Mouse (Mus musculus) midbrain, embryonic 12.5 days (tissue): ENCODE measurements around the gene Pld2. TPM values are rescaled to one million over a fixed set of nuclear protein-coding genes. Genes with fewer than 3 reads are reported as not detected.
"Not testable (repeated sequence)": the region's sequence is repeated elsewhere in the genome, so short reads cannot be mapped to it uniquely, and the experiment has no call there.

ENCODE experiments used
- ATAC-seq: fragments of 200-750 bp; cut with Nextera tagmentation; 2 replicates; pipeline ENCODE4 v1.8.0; 2017; ENCODE audit warnings: low read depth, moderate TSS enrichment, moderate library complexity; ENCODE audit not compliant: low FRiP score
- H3K27ac ChIP-seq: fragments of 300-500 bp; sonication (generic); replicated peaks from 2 replicates; pipeline ENCODE4 v1.5.1; 2016; ENCODE audit warnings: mild to moderate bottlenecking
- H3K27me3 ChIP-seq: fragments of 300-500 bp; sonication (generic); 2 replicates; pipeline ENCODE4 v1.6.1; 2016; ENCODE audit warnings: mild to moderate bottlenecking
- H3K36me3 ChIP-seq: fragments of 300-500 bp; sonication (generic); 2 replicates; pipeline ENCODE4 v1.6.1; 2016
- H3K4me1 ChIP-seq: fragments of 300-500 bp; sonication (generic); 2 replicates; pipeline ENCODE4 v1.6.1; 2016
- H3K4me2 ChIP-seq: fragments of 300-500 bp; sonication (generic); replicated peaks from 2 replicates; pipeline ENCODE4 v1.6.1; 2016; ENCODE audit warnings: mild to moderate bottlenecking, moderate library complexity
- H3K4me3 ChIP-seq: fragments of 300-500 bp; sonication (generic); 2 replicates; pipeline ENCODE4 v1.5.1; 2016; ENCODE audit warnings: mild to moderate bottlenecking
- H3K9ac ChIP-seq: fragments of 300-500 bp; sonication (generic); replicated peaks from 2 replicates; pipeline ENCODE4 v1.6.1; 2016; ENCODE audit warnings: mild to moderate bottlenecking, moderate library complexity
- H3K9me3 ChIP-seq: fragments of 300-500 bp; sonication (generic); 2 replicates; pipeline ENCODE4 v1.6.1; 2016; ENCODE audit warnings: mild to moderate bottlenecking
- WGBS: fragments of 180-500 bp; shearing (Covaris S2); methylation state at CpG from one replicate; pipeline ENCODE4 v1.1.7; 2016; 5-methylcytosine and 5-hydroxymethylcytosine counted together
- polyA plus RNA-seq: library from polyadenylated mRNA; unstranded; fragments of >200 nt; fragmentation: Nextera tagmentation; extraction: Ambion mirVana; gene quantifications from 2 replicates; pipeline ENCODE4 v1.2.1, GENCODE M21; 2016

Pld2 gene
- polyA plus RNA-seq, 1 experiment from 2014 or later: 5.7 TPM

DNA sequence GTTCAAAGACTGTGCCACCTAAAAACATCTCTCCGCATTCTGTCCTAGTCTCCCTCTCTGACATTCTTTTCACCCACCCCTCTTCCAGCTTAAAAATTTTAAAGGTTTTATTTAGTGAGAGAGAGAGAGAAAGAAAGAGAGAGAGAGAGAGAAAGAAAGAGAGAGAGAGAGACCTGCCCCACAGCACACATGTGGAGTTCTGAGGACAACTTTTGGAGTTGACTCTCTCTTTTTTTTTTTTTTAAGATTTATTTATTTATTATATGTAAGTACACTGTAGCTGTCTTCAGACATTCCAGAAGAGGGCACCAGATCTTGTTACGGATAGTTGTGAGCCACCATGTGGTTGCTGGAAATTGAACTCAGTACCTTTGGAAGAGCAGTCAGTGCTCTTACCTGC lies 8.8 kb upstream of the Pld2 start:
- H3K27me3 ChIP-seq, ATAC-seq, H3K4me1 ChIP-seq, H3K4me3 ChIP-seq, H3K4me2 ChIP-seq, H3K9ac ChIP-seq, H3K27ac ChIP-seq, H3K9me3 ChIP-seq: not testable (repeated sequence)
- WGBS: 77% methylated on average over 2 of the region's 2 CpGs
- H3K36me3 ChIP-seq: peaks cover 33% of the 10 kb centered on the region

DNA sequence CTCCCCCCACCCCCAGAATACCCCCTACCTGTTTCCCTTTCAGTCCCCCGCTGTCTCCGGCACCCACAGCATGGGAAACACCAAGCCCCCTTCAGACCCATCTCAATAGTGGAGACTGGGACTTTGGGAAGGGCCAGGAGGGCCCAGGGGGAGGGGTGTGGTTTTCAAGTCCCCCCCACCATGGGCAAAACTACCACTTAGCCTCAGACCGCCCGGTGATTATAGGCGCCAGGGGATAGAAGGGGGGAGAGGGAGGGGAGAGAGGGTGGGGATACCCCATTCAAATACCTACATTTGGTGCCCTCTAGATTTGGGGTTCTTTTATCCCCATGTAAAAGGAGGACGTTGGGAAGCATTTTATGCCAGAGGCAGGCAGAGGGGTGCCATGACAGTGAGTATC lies 7.0 kb upstream of the Pld2 start, which contains the start of gene Gm40193:
TSS of gene Gm40193 (minus strand) at position 101 of the 400 bp plus-strand sequence.
- no peak within 1 kb of the TSS for H3K4me2 ChIP-seq
- H3K4me3 ChIP-seq: no peak within 1 kb of the TSS
- no peak for ATAC-seq
- WGBS: 81% methylated on average over 6 of the region's 6 CpGs
- no peaks in the 10 kb centered on the region for H3K4me1 ChIP-seq
- no peak within 1 kb of the TSS for H3K27ac ChIP-seq
- peaks cover 6% of the 10 kb centered on the region; the same call in 1 of the 2 replicates for H3K27me3 ChIP-seq
- no peaks in the 10 kb centered on the region for H3K9me3 ChIP-seq
- H3K36me3 ChIP-seq: peaks cover 15% of the 10 kb centered on the region
- H3K9ac ChIP-seq: no peak within 1 kb of the TSS

DNA sequence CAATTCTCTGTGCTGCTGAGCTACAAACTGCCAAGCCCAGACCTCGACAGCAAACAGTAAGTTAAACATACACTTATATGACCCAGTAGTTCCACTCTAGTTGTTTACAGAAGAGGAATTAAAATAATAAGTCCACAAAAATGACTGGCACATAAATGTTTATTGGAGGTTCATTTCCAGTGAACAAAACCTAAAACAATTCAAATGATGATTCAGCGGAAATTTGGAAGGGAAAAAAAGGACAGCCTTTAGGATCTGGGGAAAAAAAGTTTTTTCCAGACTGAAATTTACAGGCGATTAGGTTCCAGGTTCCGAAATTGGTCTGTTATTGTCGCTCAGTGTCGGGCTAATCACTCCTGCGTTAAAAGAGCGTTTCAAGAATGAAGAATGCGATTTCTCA lies 441 bp upstream of the Pld2 start:
- peaks cover 45% of the 10 kb centered on the region for H3K27me3 ChIP-seq
- WGBS: 20% methylated on average over 9 of the region's 9 CpGs
- H3K27ac ChIP-seq: no peak overlapping the region
- no peak for ATAC-seq
- H3K4me3 ChIP-seq: peak overlapping the region; percentile 49
- H3K4me2 ChIP-seq: peak overlapping the region; percentile 71
- H3K4me1 ChIP-seq: 0 out of 2 replicates have a peak, but pooled peaks cover 8% of the 10 kb centered on the region
- H3K9me3 ChIP-seq: no peaks in the 10 kb centered on the region
- no peaks in the 10 kb centered on the region for H3K36me3 ChIP-seq
- peak overlapping the region; percentile 50; the same call in 1 of the 2 replicates for H3K9ac ChIP-seq

DNA sequence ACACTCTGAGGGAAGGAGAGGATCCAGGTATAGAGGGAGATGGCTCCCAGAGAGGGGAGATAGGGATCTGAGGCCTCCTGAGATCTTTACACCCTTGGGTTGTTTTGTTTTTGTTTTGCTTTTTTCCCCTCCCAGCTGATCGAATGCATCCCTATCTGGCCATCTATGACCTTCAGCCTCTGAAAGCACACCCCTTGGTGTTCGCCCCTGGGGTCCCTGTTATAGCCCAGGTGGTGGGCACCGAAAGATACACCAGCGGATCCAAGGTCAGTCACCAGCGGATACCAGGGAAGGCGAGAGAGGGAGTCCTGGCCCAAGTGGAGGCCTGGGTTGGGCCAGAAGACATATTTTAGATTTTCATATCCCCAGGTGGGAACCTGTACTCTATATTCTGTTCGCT lies 1.1 kb downstream of the Pld2 start:
- Histone ChIP-seq H3K4me1 (0 out of 2 replicates have a peak, but pooled peaks cover 8% of the 10 kb centered on the region), H3K9ac (no peak overlapping the region), H3K9me3 (no peaks in the 10 kb centered on the region), H3K27ac (no peak overlapping the region), H3K27me3 (peaks cover 45% of the 10 kb centered on the region), H3K4me2 (no peak overlapping the region), H3K36me3 (no peaks in the 10 kb centered on the region), H3K4me3 (no peak overlapping the region)
- 96% methylated on average over 7 of the region's 7 CpGs for WGBS
- no peak for ATAC-seq

DNA sequence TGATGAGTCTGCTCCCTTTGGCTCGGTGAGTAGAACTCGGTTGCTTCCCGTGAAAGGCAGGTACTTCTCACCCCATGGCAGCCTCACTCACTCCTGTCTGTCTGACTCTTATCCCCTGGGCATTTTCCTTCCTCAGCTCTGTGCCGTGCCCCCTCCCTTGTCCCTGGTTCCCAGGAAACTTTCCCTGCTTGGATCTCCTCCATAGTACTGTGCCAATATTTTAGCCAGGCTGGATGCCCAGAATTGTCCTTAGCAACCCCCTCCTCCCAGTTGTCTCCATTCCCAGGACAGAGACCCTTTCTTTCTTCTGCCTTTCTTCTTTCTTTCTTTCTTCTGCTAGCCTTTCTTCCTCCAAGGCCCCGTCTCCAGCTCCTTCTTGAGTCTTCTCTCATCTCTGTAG lies 1.6 kb downstream of the Pld2 start:
- WGBS: 79% methylated on average over 5 of the region's 5 CpGs
- Histone ChIP-seq H3K4me1 (0 out of 2 replicates have a peak, but pooled peaks cover 8% of the 10 kb centered on the region), H3K9ac (no peak overlapping the region), H3K4me2 (no peak overlapping the region), H3K27me3 (peaks cover 45% of the 10 kb centered on the region), H3K9me3 (no peaks in the 10 kb centered on the region), H3K4me3 (no peak overlapping the region), H3K27ac (no peak overlapping the region), H3K36me3 (no peaks in the 10 kb centered on the region)
- no peak for ATAC-seq

DNA sequence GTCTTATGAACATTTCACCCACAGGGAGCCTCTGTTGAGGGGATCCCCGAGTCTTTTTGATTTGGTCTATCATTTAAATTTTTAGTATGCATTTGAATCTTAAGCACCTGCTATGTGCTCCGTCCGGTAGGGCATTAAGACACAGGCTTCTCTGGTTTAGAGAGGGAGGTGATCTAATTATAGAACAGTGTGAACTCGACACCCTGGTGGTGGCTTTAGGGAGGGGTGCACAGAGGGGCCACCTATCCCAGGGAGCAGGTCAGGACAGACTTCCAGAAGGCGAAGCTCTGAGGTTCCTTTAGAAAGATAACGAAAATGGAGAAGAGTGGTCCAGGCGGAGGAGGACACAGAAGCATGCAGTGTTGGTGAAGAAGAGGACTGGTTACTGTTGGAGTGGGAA lies 4.6 kb downstream of the Pld2 start:
- H3K9ac ChIP-seq: no peak overlapping the region
- 77% methylated on average over 7 of the region's 7 CpGs for WGBS
- 0 out of 2 replicates have a peak, but pooled peaks cover 8% of the 10 kb centered on the region for H3K4me1 ChIP-seq
- no peak overlapping the region for H3K27ac ChIP-seq
- H3K4me3 ChIP-seq: no peak overlapping the region
- no peaks in the 10 kb centered on the region for H3K9me3 ChIP-seq
- H3K36me3 ChIP-seq: no peaks in the 10 kb centered on the region
- ATAC-seq: no peak
- no peak overlapping the region for H3K4me2 ChIP-seq
- peaks cover 33% of the 10 kb centered on the region for H3K27me3 ChIP-seq

DNA sequence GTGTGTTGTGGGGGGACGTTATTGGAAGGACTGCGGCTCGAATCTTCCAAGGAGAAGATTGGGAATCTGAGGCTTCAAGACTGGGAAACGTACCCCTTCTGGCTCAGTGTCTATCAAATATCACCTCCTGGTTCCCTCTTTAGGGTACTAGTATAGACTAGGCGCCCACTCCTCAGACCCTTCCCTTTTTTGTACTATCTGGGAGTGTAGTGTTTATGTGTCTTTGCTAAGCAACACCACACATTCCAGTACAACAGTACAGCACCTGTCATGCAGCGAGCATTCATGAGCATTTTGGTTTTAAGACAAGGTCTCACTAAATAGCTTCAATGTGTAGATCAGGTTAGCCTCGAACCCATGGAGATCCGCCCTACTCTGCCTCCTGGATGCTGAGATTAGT lies 11.7 kb downstream of the Pld2 start:
- Histone ChIP-seq H3K9ac (no peak overlapping the region), H3K4me3 (no peak overlapping the region), H3K9me3 (no peaks in the 10 kb centered on the region), H3K4me1 (no peaks in the 10 kb centered on the region), H3K27me3 (peaks cover 7% of the 10 kb centered on the region), H3K36me3 (no peaks in the 10 kb centered on the region), H3K27ac (no peak overlapping the region), H3K4me2 (no peak overlapping the region)
- 88% methylated on average over 8 of the region's 8 CpGs for WGBS
- no peak for ATAC-seq

DNA sequence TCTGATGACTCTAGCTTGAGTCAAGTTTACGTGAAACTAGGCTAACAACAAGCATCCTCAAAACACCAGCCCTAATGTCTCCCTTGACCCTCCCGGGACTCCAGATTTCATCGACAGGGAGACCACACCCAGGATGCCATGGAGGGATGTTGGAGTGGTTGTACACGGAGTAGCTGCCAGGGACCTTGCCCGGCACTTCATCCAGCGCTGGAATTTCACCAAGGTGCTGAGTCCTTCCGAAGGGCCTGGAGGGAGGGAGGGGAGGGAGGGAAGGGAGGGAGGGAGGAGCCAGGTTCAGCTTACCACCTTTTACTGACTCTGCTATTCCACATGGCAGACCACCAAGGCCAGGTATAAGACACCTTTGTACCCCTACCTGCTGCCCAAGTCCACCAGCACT lies 14.1 kb downstream of the Pld2 start:
- 32% methylated on average over 7 of the region's 7 CpGs for WGBS
- H3K9ac ChIP-seq: no peak overlapping the region
- H3K4me2 ChIP-seq: no peak overlapping the region

DNA sequence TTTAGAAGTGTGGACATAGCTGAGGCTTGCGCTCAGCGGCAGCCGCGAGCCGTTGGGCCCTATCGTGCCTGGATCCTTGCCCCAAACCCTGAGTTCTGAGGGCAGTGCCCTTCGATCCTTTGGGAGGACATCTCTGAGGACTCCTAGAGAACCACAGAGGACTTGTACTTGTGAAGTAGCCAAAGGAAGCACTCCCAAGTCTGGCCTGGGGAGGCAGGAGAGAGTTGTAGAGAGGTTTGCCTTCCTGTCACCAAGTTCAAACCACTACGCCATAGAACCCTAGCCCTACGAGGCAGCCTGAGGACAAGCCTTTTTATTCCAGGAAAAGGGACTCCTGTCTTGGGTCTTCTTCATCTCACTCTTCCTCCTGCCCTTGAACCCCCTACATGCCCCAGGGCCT lies 17.7 kb downstream of the Pld2 start:
- no peak for ATAC-seq
- WGBS: 93% methylated on average over 9 of the region's 9 CpGs
- Histone ChIP-seq H3K36me3 (no peaks in the 10 kb centered on the region), H3K4me3 (no peak overlapping the region), H3K9me3 (no peaks in the 10 kb centered on the region), H3K4me2 (no peak overlapping the region), H3K27ac (no peak overlapping the region), H3K4me1 (peaks cover 7% of the 10 kb centered on the region), H3K9ac (no peak overlapping the region), H3K27me3 (peaks cover 7% of the 10 kb centered on the region)

More for the DNA sequence above, 14.1 kb downstream of the Pld2 start:
- Histone ChIP-seq H3K9me3 (no peaks in the 10 kb centered on the region), H3K4me1 (no peaks in the 10 kb centered on the region), H3K4me3 (no peak overlapping the region), H3K36me3 (no peaks in the 10 kb centered on the region), H3K27me3 (peaks cover 7% of the 10 kb centered on the region), H3K27ac (no peak overlapping the region)
- ATAC-seq: no peak

DNA sequence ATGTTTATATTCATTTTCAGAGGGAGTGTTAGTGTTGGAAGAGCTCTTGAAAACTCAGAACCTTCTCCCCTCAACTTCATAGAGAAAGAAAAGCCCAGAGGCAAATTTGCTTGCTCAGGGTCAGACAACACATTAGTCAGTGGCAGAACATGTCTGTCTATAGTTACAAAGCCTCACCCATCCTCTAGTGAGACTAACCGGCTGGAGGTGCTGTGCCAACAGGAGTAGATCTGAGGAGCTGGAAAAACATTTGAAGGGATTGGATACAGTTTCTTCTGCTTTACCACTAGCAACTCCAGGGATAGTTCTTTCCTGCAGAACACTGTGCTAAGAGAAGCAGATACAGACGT lies 22.0 kb downstream of the Pld2 start:
- Histone ChIP-seq H3K4me2 (peak overlapping the region; percentile 98), H3K36me3 (no peaks in the 10 kb centered on the region), H3K4me1 (peaks cover 37% of the 10 kb centered on the region), H3K9me3 (no peaks in the 10 kb centered on the region), H3K27ac (peak overlapping the region; percentile 85), H3K27me3 (no peaks in the 10 kb centered on the region), H3K9ac (peak overlapping the region; percentile 87; the same call in 1 of the 2 replicates), H3K4me3 (peak overlapping the region; percentile 91)
- WGBS: 0% methylated on average over 2 of the region's 2 CpGs
- ATAC-seq: no peak

DNA sequence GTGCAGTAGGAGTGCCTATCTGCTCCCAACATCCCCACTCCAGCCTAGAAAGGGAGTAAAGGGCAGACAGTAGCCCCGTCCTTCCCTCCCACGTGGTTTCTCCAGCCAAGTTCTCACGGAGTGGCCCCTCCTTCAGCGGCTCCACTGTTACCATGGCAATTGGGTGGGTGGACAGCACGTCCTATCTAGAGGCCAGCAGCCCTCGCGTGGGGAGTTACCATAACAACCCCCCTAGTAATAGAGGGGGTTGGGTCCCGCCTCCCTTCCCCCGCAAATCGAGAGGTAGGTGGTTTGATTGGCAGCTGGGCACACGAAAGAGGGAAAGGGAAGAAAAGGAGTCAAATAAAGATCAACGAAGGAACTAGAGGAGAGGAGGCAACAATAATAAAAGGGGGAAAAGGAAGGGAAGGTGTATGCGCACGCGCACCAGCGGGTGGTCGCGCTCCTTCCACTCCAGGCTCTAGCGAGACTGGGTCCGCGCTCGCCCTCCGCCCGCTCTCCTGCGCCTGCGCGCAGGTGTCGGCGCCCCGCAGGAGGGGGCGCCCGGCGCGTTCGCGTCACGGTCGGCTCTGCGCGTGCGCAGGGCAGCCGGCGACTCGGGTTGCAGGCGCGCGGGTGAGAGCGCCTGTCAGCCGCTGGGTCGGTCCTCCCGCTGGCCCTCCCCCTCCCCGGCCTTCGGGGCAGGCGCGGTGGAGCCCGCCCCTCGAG lies 22.6 kb downstream of the Pld2 start, which contains the start of gene Mink1:
TSS of gene Mink1 (plus strand) at position 595 of the 708 bp plus-strand sequence.
- WGBS: under 1% methylated on average over 36 of the region's 57 CpGs
- Histone ChIP-seq H3K36me3 (no peaks in the 10 kb centered on the region), H3K9ac (peak within 1 kb of the TSS; percentile 87), H3K9me3 (no peaks in the 10 kb centered on the region), H3K4me2 (peak within 1 kb of the TSS; percentile 98), H3K27me3 (no peaks in the 10 kb centered on the region), H3K27ac (peak within 1 kb of the TSS; percentile 85), H3K4me1 (peaks cover 37% of the 10 kb centered on the region), H3K4me3 (peak within 1 kb of the TSS; percentile 91)
- peak; percentile 94 for ATAC-seq

DNA sequence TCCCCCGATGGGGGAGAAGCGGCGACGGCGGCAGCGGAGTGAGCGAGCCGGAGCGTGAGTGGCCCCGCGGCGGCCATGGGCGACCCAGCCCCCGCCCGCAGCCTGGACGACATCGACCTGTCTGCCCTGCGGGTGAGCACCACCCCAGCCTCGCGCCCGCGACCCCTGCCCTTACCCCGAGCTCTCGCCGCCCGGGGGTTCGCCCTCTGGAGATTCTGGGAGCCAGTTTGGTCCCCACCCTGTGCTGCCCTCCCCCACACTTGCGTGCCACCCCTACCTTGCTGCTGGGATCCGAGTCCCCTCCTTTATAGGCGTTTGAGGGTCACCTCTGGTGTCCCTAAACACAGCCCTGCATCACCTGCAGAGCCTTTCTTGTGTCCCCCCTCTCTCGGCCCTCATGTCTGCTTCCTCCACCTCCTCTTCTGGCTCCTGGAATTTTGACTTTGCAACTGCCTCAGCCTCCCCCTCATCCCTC lies 23.2 kb downstream of the Pld2 start:
- peak overlapping the region; percentile 98 for H3K4me2 ChIP-seq
- peak overlapping the region; percentile 91 for H3K4me3 ChIP-seq
- no peak; the same call in none of the 2 replicates for ATAC-seq
- H3K4me1 ChIP-seq: peaks cover 37% of the 10 kb centered on the region
- no peaks in the 10 kb centered on the region for H3K9me3 ChIP-seq
- 0 out of 2 replicates have a peak, but pooled peaks cover 4% of the 10 kb centered on the region for H3K36me3 ChIP-seq
- H3K9ac ChIP-seq: peak overlapping the region; percentile 87
- no peaks in the 10 kb centered on the region for H3K27me3 ChIP-seq
- H3K27ac ChIP-seq: peak overlapping the region; percentile 85
- WGBS: 0% methylated on average over 29 of the region's 31 CpGs
